Mouse (Mus musculus): ENCODE data around the gene Slc22a14. TPM values are rescaled to one million over a fixed set of nuclear protein-coding genes. Genes with fewer than 3 reads are reported as not detected.
A peak's percentile ranks its signal among the peaks of the same experiment; 100 is the strongest.
"Not testable (repeated sequence)": the region's sequence is repeated elsewhere in the genome, so short reads cannot be mapped to it uniquely, and the experiment has no call there.

Slc22a14 gene
- total RNA-seq, 1 experiment: 0.45 TPM

GRCm38 (mm10) chr9:119276321-119276720 is 89.0 kb downstream of the Slc22a14 start:
- TF ChIP-seq ZC3H11A (IDR thresholded peaks at IDR 0.05; ENCODE audit: borderline replicate concordance, low read depth, low read length) (no peak), ZNF384 (IDR thresholded peaks at IDR 0.05; ENCODE audit: low read depth, low read length) (no peak), CHD2 (IDR thresholded peaks at IDR 0.05; ENCODE audit: low read depth, low read length) (no peak), MAFK (IDR thresholded peaks at IDR 0.05; ENCODE audit: insufficient read depth, low read depth, low read length) (no peak), HCFC1 (IDR thresholded peaks at IDR 0.05; ENCODE audit: borderline replicate concordance, insufficient read depth, low read length) (no peak)
- no peak overlapping the region for H3K27ac ChIP-seq (ENCODE audit: insufficient read depth, low read depth, low read length, poor library complexity, severe bottlenecking)
- in situ Hi-C loops (cut with MboI; ENCODE audit: low sequenced_read_pairs in 2 of 2, unreplicated experiment in 2 of 2): no loop called here
- no peak overlapping the region for H3K9ac ChIP-seq (ENCODE audit: insufficient read depth, low read depth, low read length, poor library complexity, severe bottlenecking)
- H3K9me3 ChIP-seq (ENCODE audit: control insufficient read depth, insufficient read depth, low read depth, low read length): no peaks in the 10 kb centered on the region
- H3K36me3 ChIP-seq (ENCODE audit: control insufficient read depth, insufficient read depth, low read length, poor library complexity, severe bottlenecking): peaks cover 10% of the 10 kb centered on the region; the same call in 1 of the 2 replicates
- no peak for DNase-seq (ENCODE audit: low read depth, low spot score)
- H3K4me1 ChIP-seq (ENCODE audit: control insufficient read depth in 2 of 2, insufficient read depth in 2 of 2, low read length in 2 of 2, poor library complexity in 1 of 2): peaks cover 5 to 7% of the 10 kb centered on the region in 2 experiments
- H3K4me3 ChIP-seq (ENCODE audit: insufficient read depth in 1 of 2, low read depth in 1 of 2, low read length in 2 of 2, poor library complexity in 1 of 2, severe bottlenecking in 1 of 2): no peak overlapping the region

- peaks cover 16% of the 10 kb centered on the region; the same call in 1 of the 2 replicates for H3K36me3 ChIP-seq (ENCODE audit: control insufficient read depth, insufficient read depth, low read length, poor library complexity, severe bottlenecking)
- H3K9ac ChIP-seq (ENCODE audit: insufficient read depth, low read depth, low read length, poor library complexity, severe bottlenecking); DNase-seq (ENCODE audit: low read depth, low spot score); H3K9me3 ChIP-seq (ENCODE audit: control insufficient read depth, insufficient read depth, low read depth, low read length); H3K4me1 ChIP-seq (ENCODE audit: control insufficient read depth in 2 of 2, insufficient read depth in 2 of 2, low read length in 2 of 2, poor library complexity in 1 of 2); in situ Hi-C loops (cut with MboI; ENCODE audit: low sequenced_read_pairs in 2 of 2, unreplicated experiment in 2 of 2); H3K4me3 ChIP-seq (ENCODE audit: insufficient read depth in 1 of 2, low read depth in 1 of 2, low read length in 2 of 2, poor library complexity in 1 of 2, severe bottlenecking in 1 of 2); H3K27ac ChIP-seq (ENCODE audit: insufficient read depth, low read depth, low read length, poor library complexity, severe bottlenecking): not testable (repeated sequence)
Measured at GRCm38 (mm10) chr9:119274814-119275213, 90.5 kb downstream of the Slc22a14 start.

- H3K36me3 ChIP-seq (ENCODE audit: control insufficient read depth, insufficient read depth, low read length, poor library complexity, severe bottlenecking): peaks cover 28% of the 10 kb centered on the region
- TF ChIP-seq MAFK (IDR thresholded peaks at IDR 0.05; ENCODE audit: insufficient read depth, low read depth, low read length) (no peak), CHD2 (IDR thresholded peaks at IDR 0.05; ENCODE audit: low read depth, low read length) (no peak), HCFC1 (IDR thresholded peaks at IDR 0.05; ENCODE audit: borderline replicate concordance, insufficient read depth, low read length) (no peak), ZNF384 (IDR thresholded peaks at IDR 0.05; ENCODE audit: low read depth, low read length) (no peak), ZC3H11A (IDR thresholded peaks at IDR 0.05; ENCODE audit: borderline replicate concordance, low read depth, low read length) (no peak)
- DNase-seq (ENCODE audit: low read depth, low spot score): peak; percentile 52
Measured at GRCm38 (mm10) chr9:119271496-119271895, 93.9 kb downstream of the Slc22a14 start.

GRCm38 (mm10) chr9:119268588-119269145 is 96.7 kb downstream of the Slc22a14 start:
- H3K36me3 ChIP-seq (ENCODE audit: control insufficient read depth, insufficient read depth, low read length, poor library complexity, severe bottlenecking): peaks cover 40% of the 10 kb centered on the region
- DNase-seq (ENCODE audit: low read depth, low spot score): no peak

More at GRCm38 (mm10) chr9:119271496-119271895, 93.9 kb downstream of the Slc22a14 start:
- in situ Hi-C loops (cut with MboI; ENCODE audit: low sequenced_read_pairs in 2 of 2, unreplicated experiment in 2 of 2): no loop called here
- H3K27ac ChIP-seq (ENCODE audit: insufficient read depth, low read depth, low read length, poor library complexity, severe bottlenecking): no peak overlapping the region
- H3K9ac ChIP-seq (ENCODE audit: insufficient read depth, low read depth, low read length, poor library complexity, severe bottlenecking): no peak overlapping the region
- no peaks in the 10 kb centered on the region for H3K9me3 ChIP-seq (ENCODE audit: control insufficient read depth, insufficient read depth, low read depth, low read length)
- no peak overlapping the region for H3K4me3 ChIP-seq (ENCODE audit: insufficient read depth in 1 of 2, low read depth in 1 of 2, low read length in 2 of 2, poor library complexity in 1 of 2, severe bottlenecking in 1 of 2)
- H3K4me1 ChIP-seq (ENCODE audit: control insufficient read depth in 2 of 2, insufficient read depth in 2 of 2, low read length in 2 of 2, poor library complexity in 1 of 2): peaks cover 6 to 9% of the 10 kb centered on the region in 2 experiments

GRCm38 (mm10) chr9:119268120-119268519 is 97.2 kb downstream of the Slc22a14 start:
- TF ChIP-seq CHD2 (IDR thresholded peaks at IDR 0.05; ENCODE audit: low read depth, low read length) (no peak), ZNF384 (IDR thresholded peaks at IDR 0.05; ENCODE audit: low read depth, low read length) (no peak), ZC3H11A (IDR thresholded peaks at IDR 0.05; ENCODE audit: borderline replicate concordance, low read depth, low read length) (no peak), HCFC1 (IDR thresholded peaks at IDR 0.05; ENCODE audit: borderline replicate concordance, insufficient read depth, low read length) (no peak)
- H3K36me3 ChIP-seq (ENCODE audit: control insufficient read depth, insufficient read depth, low read length, poor library complexity, severe bottlenecking): peaks cover 41% of the 10 kb centered on the region

More at GRCm38 (mm10) chr9:119268588-119269145, 96.7 kb downstream of the Slc22a14 start:
- Histone ChIP-seq H3K27ac (ENCODE audit: insufficient read depth, low read depth, low read length, poor library complexity, severe bottlenecking) (no peak overlapping the region), H3K9me3 (ENCODE audit: control insufficient read depth, insufficient read depth, low read depth, low read length) (no peaks in the 10 kb centered on the region), H3K4me1 (ENCODE audit: control insufficient read depth in 2 of 2, insufficient read depth in 2 of 2, low read length in 2 of 2, poor library complexity in 1 of 2) (peaks cover 6 to 9% of the 10 kb centered on the region in 2 experiments), H3K9ac (ENCODE audit: insufficient read depth, low read depth, low read length, poor library complexity, severe bottlenecking) (no peak overlapping the region), H3K4me3 (ENCODE audit: insufficient read depth in 1 of 2, low read depth in 1 of 2, low read length in 2 of 2, poor library complexity in 1 of 2, severe bottlenecking in 1 of 2) (no peak overlapping the region)
- TF ChIP-seq ZC3H11A (IDR thresholded peaks at IDR 0.05; ENCODE audit: borderline replicate concordance, low read depth, low read length) (no peak), ZNF384 (IDR thresholded peaks at IDR 0.05; ENCODE audit: low read depth, low read length) (no peak), CHD2 (IDR thresholded peaks at IDR 0.05; ENCODE audit: low read depth, low read length) (no peak), MAFK (IDR thresholded peaks at IDR 0.05; ENCODE audit: insufficient read depth, low read depth, low read length) (no peak), HCFC1 (IDR thresholded peaks at IDR 0.05; ENCODE audit: borderline replicate concordance, insufficient read depth, low read length) (no peak)
- in situ Hi-C loops (cut with MboI; ENCODE audit: low sequenced_read_pairs in 2 of 2, unreplicated experiment in 2 of 2): no loop called here

GRCm38 (mm10) chr9:119266121-119266395 is 99.3 kb downstream of the Slc22a14 start:
- H3K9me3 ChIP-seq (ENCODE audit: control insufficient read depth, insufficient read depth, low read depth, low read length); H3K4me3 ChIP-seq (ENCODE audit: insufficient read depth in 1 of 2, low read depth in 1 of 2, low read length in 2 of 2, poor library complexity in 1 of 2, severe bottlenecking in 1 of 2); H3K27ac ChIP-seq (ENCODE audit: insufficient read depth, low read depth, low read length, poor library complexity, severe bottlenecking); H3K9ac ChIP-seq (ENCODE audit: insufficient read depth, low read depth, low read length, poor library complexity, severe bottlenecking); H3K4me1 ChIP-seq (ENCODE audit: control insufficient read depth in 2 of 2, insufficient read depth in 2 of 2, low read length in 2 of 2, poor library complexity in 1 of 2); DNase-seq (ENCODE audit: low read depth, low spot score); in situ Hi-C loops (cut with MboI; ENCODE audit: low sequenced_read_pairs in 2 of 2, unreplicated experiment in 2 of 2): not testable (repeated sequence)
- peaks cover 48% of the 10 kb centered on the region for H3K36me3 ChIP-seq (ENCODE audit: control insufficient read depth, insufficient read depth, low read length, poor library complexity, severe bottlenecking)

More at GRCm38 (mm10) chr9:119268120-119268519, 97.2 kb downstream of the Slc22a14 start:
- Histone ChIP-seq H3K4me1 (ENCODE audit: control insufficient read depth in 2 of 2, insufficient read depth in 2 of 2, low read length in 2 of 2, poor library complexity in 1 of 2) (peaks cover 6 to 9% of the 10 kb centered on the region in 2 experiments), H3K4me3 (ENCODE audit: insufficient read depth in 1 of 2, low read depth in 1 of 2, low read length in 2 of 2, poor library complexity in 1 of 2, severe bottlenecking in 1 of 2) (no peak overlapping the region), H3K27ac (ENCODE audit: insufficient read depth, low read depth, low read length, poor library complexity, severe bottlenecking) (no peak overlapping the region), H3K9me3 (ENCODE audit: control insufficient read depth, insufficient read depth, low read depth, low read length) (no peaks in the 10 kb centered on the region), H3K9ac (ENCODE audit: insufficient read depth, low read depth, low read length, poor library complexity, severe bottlenecking) (no peak overlapping the region)
- in situ Hi-C loops (cut with MboI; ENCODE audit: low sequenced_read_pairs in 2 of 2, unreplicated experiment in 2 of 2): no loop called here
- DNase-seq (ENCODE audit: low read depth, low spot score): no peak
